Mouse (Mus musculus): ENCODE results near the gene Unkl. TPM values are rescaled to one million over a fixed set of nuclear protein-coding genes. Genes with fewer than 3 reads are reported as not detected.

Gene Unkl
- polyA plus RNA-seq, 1 experiment from 2014 or later = 9.2 TPM

GRCm38 (mm10) chr17:25239695-25240636, 51.8 kb downstream of the Unkl start, which contains the start of the genes Gnptg and Tsr3:
Gene Gnptg (minus strand): TSS chr17:25240124.
Gene Tsr3 (plus strand): TSS chr17:25240170.
- peaks cover 13% of the 10 kb centered on the region for H3K4me1 ChIP-seq (ENCODE audit: control insufficient read depth, insufficient read depth, low read length)
- peak; percentile 88 for ATAC-seq (ENCODE audit: low FRiP score, low TSS enrichment)
- H3K4me2 ChIP-seq (ENCODE audit: low read length) = peak within 1 kb of the TSS; percentile 96
- DNase-seq = peak; percentile 96
- under 1% methylated on average over 74 of the region's 80 CpGs for WGBS
- peaks cover 50% of the 10 kb centered on the region for H3K36me3 ChIP-seq (ENCODE audit: control insufficient read depth, insufficient read depth, low read length)
- no peaks in the 10 kb centered on the region for H3K27me3 ChIP-seq (ENCODE audit: control insufficient read depth, insufficient read depth, low read length)
- peak within 1 kb of the TSS; percentile 88 for H3K9ac ChIP-seq (replicated peaks; ENCODE audit: low read length)
- H3K27ac ChIP-seq (replicated peaks; ENCODE audit: low read depth, low read length) = peak within 1 kb of the TSS; percentile 53
- no peaks in the 10 kb centered on the region for H3K9me3 ChIP-seq (ENCODE audit: control insufficient read depth, low read length)
- H3K4me3 ChIP-seq (replicated peaks; ENCODE audit: low read depth, low read length) = peak within 1 kb of the TSS; percentile 57

DNA sequence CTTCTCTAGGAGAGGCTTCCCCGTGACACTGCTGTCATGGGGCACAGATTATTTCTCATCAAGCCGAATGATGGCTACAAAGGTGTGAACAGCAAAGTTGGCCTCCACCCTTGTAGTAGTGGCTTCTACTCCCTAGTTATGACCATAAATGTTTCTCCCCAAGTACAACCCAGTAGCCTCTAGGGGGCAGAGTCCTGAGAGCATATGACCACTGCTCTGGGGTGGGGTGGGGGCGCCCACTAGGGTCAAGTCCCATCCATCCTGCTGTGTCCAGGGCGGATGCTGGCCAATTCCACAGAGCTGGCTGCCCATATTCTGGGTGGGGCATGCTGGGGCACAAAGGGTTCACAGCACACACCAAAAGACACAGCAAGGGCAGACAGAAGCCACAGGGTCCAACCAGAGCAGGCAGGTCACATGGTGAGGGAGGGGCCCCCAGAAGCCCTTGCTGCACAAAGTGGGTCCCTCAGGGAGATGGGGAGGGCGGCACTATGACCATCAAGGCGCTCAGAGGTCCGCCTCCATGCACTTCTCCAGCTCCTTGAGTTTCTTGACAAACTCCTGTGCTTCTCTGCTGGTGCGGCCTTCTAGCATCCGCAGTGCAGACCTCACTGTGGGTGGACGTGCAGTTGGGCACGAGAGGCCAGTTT, 55.1 kb downstream of the Unkl start:
- no peak overlapping the region for H3K27ac ChIP-seq (replicated peaks; ENCODE audit: low read depth, low read length)
- ATAC-seq (ENCODE audit: low FRiP score, low TSS enrichment) = no peak
- H3K4me2 ChIP-seq (ENCODE audit: low read length) = no peak overlapping the region
- H3K36me3 ChIP-seq (ENCODE audit: control insufficient read depth, insufficient read depth, low read length) = peaks cover 40% of the 10 kb centered on the region
- no peaks in the 10 kb centered on the region for H3K9me3 ChIP-seq (ENCODE audit: control insufficient read depth, low read length)
- peaks cover 13% of the 10 kb centered on the region for H3K4me1 ChIP-seq (ENCODE audit: control insufficient read depth, insufficient read depth, low read length)
- no peak overlapping the region for H3K4me3 ChIP-seq (replicated peaks; ENCODE audit: low read depth, low read length)
- DNase-seq = no peak
- WGBS = 91% methylated on average over 11 of the region's 11 CpGs
- H3K27me3 ChIP-seq (ENCODE audit: control insufficient read depth, insufficient read depth, low read length) = no peaks in the 10 kb centered on the region
- no peak overlapping the region for H3K9ac ChIP-seq (replicated peaks; ENCODE audit: low read length)

GRCm38 (mm10) chr17:25244239-25244638, 56.0 kb downstream of the Unkl start:
- WGBS = 88% methylated on average over 16 of the region's 16 CpGs
- Histone ChIP-seq H3K4me2 (ENCODE audit: low read length) (no peak overlapping the region), H3K9ac (replicated peaks; ENCODE audit: low read length) (no peak overlapping the region)

DNA sequence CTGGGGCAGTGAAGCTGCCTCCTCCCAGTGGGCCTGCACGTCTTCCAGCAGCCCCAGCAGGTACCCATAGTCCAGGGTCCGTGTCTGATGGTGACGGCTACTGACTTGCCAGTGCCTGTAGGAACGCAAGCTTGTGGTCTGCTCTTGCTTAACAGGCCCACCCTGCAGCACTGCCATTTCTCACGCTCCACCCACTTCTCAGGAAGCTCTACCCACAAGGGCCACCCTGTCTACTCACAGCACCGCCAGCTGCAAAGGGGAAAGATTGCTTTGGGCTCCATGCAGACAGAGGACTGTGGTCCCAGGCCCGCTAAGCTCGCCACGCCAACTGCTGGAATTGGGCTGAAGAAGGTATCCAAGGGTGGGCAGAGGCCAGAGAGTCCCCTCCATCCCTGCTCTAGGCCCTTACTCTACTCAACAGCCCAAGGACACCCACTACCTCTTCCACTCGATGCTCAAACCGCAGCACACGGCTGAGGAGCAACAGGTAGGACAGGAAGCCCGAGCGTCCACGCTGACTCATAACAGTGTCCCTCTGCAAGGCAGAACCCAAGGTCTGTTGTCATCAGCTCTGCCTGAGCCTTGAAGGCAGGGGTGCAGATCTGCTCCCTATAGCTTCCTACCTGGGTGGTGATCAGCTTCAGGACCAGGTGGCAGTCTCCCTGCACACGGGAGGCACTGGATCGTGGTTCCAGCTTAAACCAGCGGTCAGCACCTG, 60.0 kb downstream of the Unkl start:
- Histone ChIP-seq H3K9ac (replicated peaks; ENCODE audit: low read length) (no peak overlapping the region), H3K4me2 (ENCODE audit: low read length) (no peak overlapping the region), H3K9me3 (ENCODE audit: control insufficient read depth, low read length) (no peaks in the 10 kb centered on the region), H3K27ac (replicated peaks; ENCODE audit: low read depth, low read length) (no peak overlapping the region), H3K4me1 (ENCODE audit: control insufficient read depth, insufficient read depth, low read length) (peaks cover 15% of the 10 kb centered on the region), H3K4me3 (replicated peaks; ENCODE audit: low read depth, low read length) (no peak overlapping the region), H3K27me3 (ENCODE audit: control insufficient read depth, insufficient read depth, low read length) (no peaks in the 10 kb centered on the region), H3K36me3 (ENCODE audit: control insufficient read depth, insufficient read depth, low read length) (peaks cover 28% of the 10 kb centered on the region)
- WGBS = 87% methylated on average over 18 of the region's 18 CpGs
- ATAC-seq (ENCODE audit: low FRiP score, low TSS enrichment) = no peak
- no peak for DNase-seq

More at GRCm38 (mm10) chr17:25244239-25244638, 56.0 kb downstream of the Unkl start:
- Histone ChIP-seq H3K27ac (replicated peaks; ENCODE audit: low read depth, low read length) (no peak overlapping the region), H3K9me3 (ENCODE audit: control insufficient read depth, low read length) (no peaks in the 10 kb centered on the region), H3K36me3 (ENCODE audit: control insufficient read depth, insufficient read depth, low read length) (peaks cover 40% of the 10 kb centered on the region), H3K4me1 (ENCODE audit: control insufficient read depth, insufficient read depth, low read length) (peaks cover 9% of the 10 kb centered on the region), H3K4me3 (replicated peaks; ENCODE audit: low read depth, low read length) (no peak overlapping the region), H3K27me3 (ENCODE audit: control insufficient read depth, insufficient read depth, low read length) (no peaks in the 10 kb centered on the region)
- DNase-seq (no peak), ATAC-seq (ENCODE audit: low FRiP score, low TSS enrichment) (no peak)

DNA sequence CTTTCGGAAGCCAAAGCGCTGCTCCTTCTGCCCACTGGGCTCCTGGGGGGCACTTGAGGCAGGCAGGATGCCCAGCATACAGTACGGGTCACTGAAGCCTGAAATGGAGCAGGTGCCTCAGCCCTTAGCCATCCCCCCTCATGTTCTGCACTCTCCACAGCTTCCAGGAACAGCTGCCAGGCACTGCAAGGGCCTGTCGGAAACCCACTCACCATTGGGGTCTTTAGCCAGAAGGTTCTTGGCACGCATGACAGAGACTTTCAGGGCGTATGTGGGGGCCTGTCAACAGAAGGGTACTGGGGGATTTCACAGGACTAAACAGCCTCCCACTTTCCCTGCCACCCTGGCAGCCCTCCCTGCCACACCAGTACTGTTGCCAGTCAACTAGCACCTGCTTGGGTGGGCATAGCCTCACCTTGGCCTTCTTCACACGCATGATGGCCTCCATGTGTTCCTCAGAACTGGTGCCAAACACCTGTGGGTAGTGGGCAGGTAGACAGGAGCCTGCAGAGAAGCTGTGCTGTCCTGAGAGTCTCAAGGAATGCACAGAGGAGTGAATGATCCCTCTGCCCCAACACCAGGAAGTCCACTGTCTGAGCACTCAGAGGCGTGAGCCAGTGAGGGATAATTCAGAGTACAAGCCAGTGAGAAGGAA, 62.1 kb downstream of the Unkl start:
- Histone ChIP-seq H3K27me3 (ENCODE audit: control insufficient read depth, insufficient read depth, low read length) (no peaks in the 10 kb centered on the region), H3K27ac (replicated peaks; ENCODE audit: low read depth, low read length) (no peak overlapping the region), H3K4me1 (ENCODE audit: control insufficient read depth, insufficient read depth, low read length) (peaks cover 34% of the 10 kb centered on the region), H3K4me2 (ENCODE audit: low read length) (no peak overlapping the region), H3K4me3 (replicated peaks; ENCODE audit: low read depth, low read length) (no peak overlapping the region), H3K36me3 (ENCODE audit: control insufficient read depth, insufficient read depth, low read length) (peaks cover 7% of the 10 kb centered on the region), H3K9ac (replicated peaks; ENCODE audit: low read length) (no peak overlapping the region), H3K9me3 (ENCODE audit: control insufficient read depth, low read length) (no peaks in the 10 kb centered on the region)
- ATAC-seq (ENCODE audit: low FRiP score, low TSS enrichment) (no peak), DNase-seq (no peak)
- WGBS = 75% methylated on average over 8 of the region's 8 CpGs

DNA sequence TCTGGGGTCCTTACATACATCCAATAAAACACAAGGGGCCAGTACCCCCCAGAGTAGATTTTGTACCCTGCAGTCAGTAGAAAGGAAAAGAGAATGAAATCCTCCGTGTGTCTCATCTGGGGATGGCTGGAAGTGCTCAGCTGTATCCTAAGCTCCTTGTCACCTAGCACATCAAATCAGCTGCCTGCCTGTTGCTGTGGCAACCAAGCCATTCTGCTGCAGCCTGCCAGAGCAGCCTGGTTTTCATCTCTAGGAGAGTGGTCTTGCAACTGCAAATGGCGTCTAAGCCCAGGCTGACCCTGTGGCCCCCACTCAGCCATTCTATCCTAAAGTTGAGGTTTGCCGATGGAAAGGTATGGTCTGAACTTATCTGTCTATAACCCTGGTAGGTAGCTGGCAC, 64.4 kb downstream of the Unkl start:
- H3K4me1 ChIP-seq (ENCODE audit: control insufficient read depth, insufficient read depth, low read length) = peaks cover 45% of the 10 kb centered on the region
- no peaks in the 10 kb centered on the region for H3K9me3 ChIP-seq (ENCODE audit: control insufficient read depth, low read length)
- H3K4me3 ChIP-seq (replicated peaks; ENCODE audit: low read depth, low read length) = no peak overlapping the region
- WGBS = 8% methylated on average over 3 of the region's 3 CpGs
- ATAC-seq (ENCODE audit: low FRiP score, low TSS enrichment) = no peak
- H3K27ac ChIP-seq (replicated peaks; ENCODE audit: low read depth, low read length) = peak overlapping the region; percentile 88
- H3K4me2 ChIP-seq (ENCODE audit: low read length) = peak overlapping the region; percentile 47
- peaks cover 10% of the 10 kb centered on the region; the same call in 1 of the 2 replicates for H3K27me3 ChIP-seq (ENCODE audit: control insufficient read depth, insufficient read depth, low read length)
- peak; percentile 84 for DNase-seq
- H3K9ac ChIP-seq (replicated peaks; ENCODE audit: low read length) = peak overlapping the region; percentile 21; the same call in 1 of the 2 replicates
- no peaks in the 10 kb centered on the region for H3K36me3 ChIP-seq (ENCODE audit: control insufficient read depth, insufficient read depth, low read length)

- Histone ChIP-seq H3K27me3 (ENCODE audit: control insufficient read depth, insufficient read depth, low read length) (peaks cover 10% of the 10 kb centered on the region; the same call in 1 of the 2 replicates), H3K4me1 (ENCODE audit: control insufficient read depth, insufficient read depth, low read length) (peaks cover 49% of the 10 kb centered on the region), H3K4me3 (replicated peaks; ENCODE audit: low read depth, low read length) (no peak overlapping the region), H3K36me3 (ENCODE audit: control insufficient read depth, insufficient read depth, low read length) (peaks cover 6% of the 10 kb centered on the region; the same call in 1 of the 2 replicates), H3K9ac (replicated peaks; ENCODE audit: low read length) (peak overlapping the region; percentile 34), H3K27ac (replicated peaks; ENCODE audit: low read depth, low read length) (peak overlapping the region; percentile 88), H3K4me2 (ENCODE audit: low read length) (peak overlapping the region; percentile 47), H3K9me3 (ENCODE audit: control insufficient read depth, low read length) (no peaks in the 10 kb centered on the region)
- under 1% methylated on average over 10 of the region's 10 CpGs for WGBS
- DNase-seq (peak; percentile 84), ATAC-seq (ENCODE audit: low FRiP score, low TSS enrichment) (no peak)
Observed at GRCm38 (mm10) chr17:25253760-25254159, 65.6 kb downstream of the Unkl start.

DNA sequence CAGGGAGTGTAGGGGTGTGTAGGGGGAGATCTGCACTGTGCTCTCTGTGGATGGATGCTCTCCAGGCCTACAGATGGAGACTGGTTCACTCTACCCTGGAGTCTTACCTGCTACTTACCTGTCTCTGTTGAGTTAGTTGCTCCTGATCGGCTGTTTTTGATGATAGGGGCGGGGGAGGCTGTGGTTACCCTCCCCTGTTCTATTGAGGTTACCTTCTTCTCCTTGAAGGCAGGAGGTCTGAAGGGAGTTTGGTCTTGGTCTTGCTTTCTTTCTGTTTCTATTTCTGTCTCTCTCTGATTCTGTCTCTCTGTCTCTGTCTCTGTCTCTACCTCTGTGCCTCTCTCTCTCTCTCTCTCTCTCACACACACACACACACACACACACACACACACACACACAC, 66.9 kb downstream of the Unkl start:
- H3K9ac ChIP-seq (replicated peaks; ENCODE audit: low read length) = 0 out of 2 replicates have a peak overlapping the region, but pooled peaks have one; percentile 12
- no peak overlapping the region for H3K4me2 ChIP-seq (ENCODE audit: low read length)
- H3K36me3 ChIP-seq (ENCODE audit: control insufficient read depth, insufficient read depth, low read length) = peaks cover 19% of the 10 kb centered on the region
- peaks cover 49% of the 10 kb centered on the region for H3K4me1 ChIP-seq (ENCODE audit: control insufficient read depth, insufficient read depth, low read length)
- no peak for ATAC-seq (ENCODE audit: low FRiP score, low TSS enrichment)
- no peak for DNase-seq
- no peak overlapping the region for H3K4me3 ChIP-seq (replicated peaks; ENCODE audit: low read depth, low read length)
- no peak overlapping the region for H3K27ac ChIP-seq (replicated peaks; ENCODE audit: low read depth, low read length)
- H3K9me3 ChIP-seq (ENCODE audit: control insufficient read depth, low read length) = no peaks in the 10 kb centered on the region
- H3K27me3 ChIP-seq (ENCODE audit: control insufficient read depth, insufficient read depth, low read length) = peaks cover 10% of the 10 kb centered on the region; the same call in 1 of the 2 replicates
- 82% methylated on average over 2 of the region's 2 CpGs for WGBS
